Mouse (Mus musculus) forelimb bud, embryonic 11.5 days (tissue): ENCODE data around the gene Rnf223.

Experiments used
- DNase-seq: peaks from one replicate; pipeline ENCODE4 v3.0.0-alpha.2; 2012; ENCODE audit warnings: low read depth, low spot score

Gene Rnf223

GRCm38 (mm10) chr4:156130436-156130835, at the start of gene Rnf223:
Gene Rnf223, plus strand, starts transcription at chr4:156130513.
- DNase-seq, result no peak

GRCm38 (mm10) chr4:156082621-156083234, 47.6 kb upstream of the Rnf223 start:
- DNase-seq, result no peak

GRCm38 (mm10) chr4:156083348-156083747, 47.0 kb upstream of the Rnf223 start:
- DNase-seq, result no peak

- DNase-seq, result no peak
Measured at GRCm38 (mm10) chr4:156084096-156084879, 46.0 kb upstream of the Rnf223 start.

- no peak for DNase-seq
Measured at GRCm38 (mm10) chr4:156085256-156085655, 45.1 kb upstream of the Rnf223 start.

- DNase-seq, result no peak
Measured at GRCm38 (mm10) chr4:156087398-156088087, 42.8 kb upstream of the Rnf223 start.

GRCm38 (mm10) chr4:156091236-156091635, 39.1 kb upstream of the Rnf223 start:
- no peak for DNase-seq

GRCm38 (mm10) chr4:156092765-156093164, 37.5 kb upstream of the Rnf223 start:
- no peak for DNase-seq

GRCm38 (mm10) chr4:156093758-156094157, 36.6 kb upstream of the Rnf223 start:
- DNase-seq, result no peak

- DNase-seq, result no peak
Measured at GRCm38 (mm10) chr4:156096191-156096590, 34.1 kb upstream of the Rnf223 start.

GRCm38 (mm10) chr4:156097770-156098366, 32.4 kb upstream of the Rnf223 start:
- no peak for DNase-seq

- DNase-seq, result no peak
Measured at GRCm38 (mm10) chr4:156099427-156099826, 30.9 kb upstream of the Rnf223 start.

- no peak for DNase-seq
Measured at GRCm38 (mm10) chr4:156100501-156100900, 29.8 kb upstream of the Rnf223 start.

GRCm38 (mm10) chr4:156101481-156101903, 28.8 kb upstream of the Rnf223 start:
- no peak for DNase-seq

GRCm38 (mm10) chr4:156103342-156103741, 27.0 kb upstream of the Rnf223 start:
- no peak for DNase-seq

GRCm38 (mm10) chr4:156108606-156109546, 21.4 kb upstream of the Rnf223 start:
- peak; percentile 46 for DNase-seq

GRCm38 (mm10) chr4:156109570-156110331, 20.6 kb upstream of the Rnf223 start, which contains the start of gene 9430015G10Rik:
Gene 9430015G10Rik, plus strand, starts transcription at chr4:156109982.
- peak; percentile 99 for DNase-seq

GRCm38 (mm10) chr4:156124077-156124476, 6.2 kb upstream of the Rnf223 start:
- no peak for DNase-seq

GRCm38 (mm10) chr4:156125393-156125792, 4.9 kb upstream of the Rnf223 start:
- DNase-seq, result no peak

- no peak for DNase-seq
Measured at GRCm38 (mm10) chr4:156126841-156127240, 3.5 kb upstream of the Rnf223 start.
